Mouse (Mus musculus): Measurements from ENCODE around the gene Pnpla7.
A peak's percentile ranks its signal among the peaks of the same experiment; 100 is the strongest.

Pnpla7 gene

GRCm38 (mm10) chr2:24996471-24996870 is 20.6 kb downstream of the Pnpla7 start:
- DNase-seq: no peak

DNA sequence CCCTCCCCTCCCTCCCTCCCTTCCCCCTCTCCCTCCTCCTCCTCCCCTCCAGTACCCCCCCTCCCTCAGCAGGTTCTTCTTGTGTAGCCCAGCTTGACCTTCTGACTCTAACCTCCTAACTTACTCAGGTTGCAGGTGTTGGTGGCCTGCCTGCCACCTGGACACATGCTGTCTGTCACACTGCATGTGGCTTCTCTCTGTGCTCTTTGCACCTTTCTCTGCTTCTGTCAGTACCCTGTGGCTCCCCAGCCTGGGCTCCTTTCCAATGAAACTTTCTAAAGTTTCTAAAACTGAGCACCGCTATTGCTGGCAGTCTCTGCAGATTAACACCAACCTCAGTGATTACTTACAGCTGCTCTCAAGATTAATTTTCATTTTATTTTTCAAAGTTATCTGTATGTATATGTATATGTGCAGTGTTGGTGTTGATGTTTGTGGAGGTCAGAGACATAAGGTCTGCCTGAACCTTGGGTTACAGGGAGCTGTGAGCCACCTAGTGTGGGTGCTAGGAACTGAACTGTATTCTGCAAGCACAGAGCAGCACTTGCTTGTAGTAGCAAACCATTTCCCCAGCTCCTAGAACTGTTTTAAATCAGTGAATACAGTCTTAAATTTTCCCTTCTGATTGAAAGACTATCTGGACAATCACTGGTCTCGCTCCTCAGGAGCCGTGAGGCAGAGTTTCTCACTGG is 24.9 kb downstream of the Pnpla7 start:
- DNase-seq: no peak

- no peak for DNase-seq
Observed at GRCm38 (mm10) chr2:25003946-25004786, 28.3 kb downstream of the Pnpla7 start.

DNA sequence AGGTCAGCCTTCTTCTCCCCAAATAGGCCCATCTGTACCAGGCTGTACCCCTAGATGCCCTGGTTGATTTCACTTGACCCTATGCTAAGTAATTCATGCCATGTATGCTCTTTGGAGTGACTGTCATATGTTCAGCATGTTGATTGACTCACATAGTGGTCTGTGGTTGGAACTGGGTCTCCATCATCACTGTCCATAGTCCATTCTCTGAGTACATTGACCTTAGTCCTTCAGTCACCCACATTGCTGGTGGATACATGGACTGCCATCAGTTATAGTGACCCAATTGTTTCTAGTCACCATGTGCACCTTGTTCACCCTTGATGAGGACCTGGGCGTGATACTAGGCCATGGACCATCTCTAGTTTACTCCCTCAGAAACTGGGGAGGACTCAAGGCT is 30.9 kb downstream of the Pnpla7 start:
- no peak for DNase-seq

- DNase-seq: no peak
Observed at GRCm38 (mm10) chr2:25008250-25008649, 32.4 kb downstream of the Pnpla7 start.

- no peak for DNase-seq
Observed at GRCm38 (mm10) chr2:25022678-25023077, 46.8 kb downstream of the Pnpla7 start.

DNA sequence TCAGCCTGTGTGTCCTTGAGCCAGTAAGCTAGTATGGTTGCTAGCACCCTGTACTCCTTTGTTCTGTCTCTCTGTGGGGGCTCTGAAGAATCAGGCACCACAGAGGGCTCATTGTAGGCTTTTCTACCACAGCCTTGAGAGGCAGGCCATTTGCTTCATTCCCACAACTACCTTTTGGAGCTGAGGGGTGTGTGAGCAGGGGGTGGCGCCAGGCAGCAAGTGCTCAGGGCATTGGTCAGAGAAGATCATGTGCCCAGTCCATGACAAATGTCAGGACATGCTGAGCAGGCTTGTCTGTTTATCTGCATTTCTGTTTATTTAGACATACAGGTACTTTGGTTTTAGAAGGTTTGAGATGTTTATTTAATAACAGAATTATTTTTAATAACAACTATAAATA is 49.3 kb downstream of the Pnpla7 start:
- no peak for DNase-seq

GRCm38 (mm10) chr2:25034994-25035393 is 59.2 kb downstream of the Pnpla7 start:
- DNase-seq: no peak

- no peak for DNase-seq
Observed at GRCm38 (mm10) chr2:25040089-25040488, 64.3 kb downstream of the Pnpla7 start.

DNA sequence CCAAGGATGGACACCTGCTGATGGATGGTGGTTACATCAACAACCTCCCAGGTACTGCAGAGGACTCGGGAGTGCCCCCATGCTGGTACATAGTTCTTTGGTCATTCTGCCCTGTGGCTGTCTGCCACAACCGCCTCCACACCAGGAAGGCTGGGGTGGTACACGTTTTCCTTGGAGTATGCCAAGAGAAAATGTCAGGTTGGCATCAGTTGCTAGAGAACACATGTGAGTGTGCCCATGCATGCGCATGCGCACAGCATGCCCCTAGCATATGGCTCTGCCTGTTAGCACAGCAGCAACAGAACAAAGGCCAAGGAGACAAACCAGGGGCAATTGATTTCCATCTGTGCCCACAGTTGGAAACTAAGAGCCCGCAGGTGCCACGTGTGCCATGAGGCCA is 75.1 kb downstream of the Pnpla7 start:
- peak; percentile 78 for DNase-seq

DNA sequence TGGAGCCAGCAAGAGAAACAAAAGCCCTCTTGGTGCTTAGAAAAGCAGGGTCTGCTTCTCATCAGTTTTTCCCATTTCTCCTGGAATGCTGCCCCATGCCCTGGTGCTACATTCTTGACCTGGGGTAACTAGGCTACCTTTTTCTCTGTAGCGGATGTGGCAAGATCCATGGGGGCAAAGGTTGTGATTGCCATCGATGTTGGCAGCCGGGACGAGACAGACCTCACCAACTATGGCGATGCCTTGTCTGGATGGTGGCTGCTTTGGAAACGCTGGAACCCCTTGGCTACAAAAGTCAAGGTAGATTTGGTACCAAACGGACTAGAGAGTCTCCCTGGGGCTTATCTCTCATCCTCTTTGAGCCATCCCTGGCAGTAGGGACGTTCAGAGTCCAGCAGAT is 75.6 kb downstream of the Pnpla7 start:
- no peak for DNase-seq

- no peak for DNase-seq
Observed at GRCm38 (mm10) chr2:25053101-25053500, 77.3 kb downstream of the Pnpla7 start.

DNA sequence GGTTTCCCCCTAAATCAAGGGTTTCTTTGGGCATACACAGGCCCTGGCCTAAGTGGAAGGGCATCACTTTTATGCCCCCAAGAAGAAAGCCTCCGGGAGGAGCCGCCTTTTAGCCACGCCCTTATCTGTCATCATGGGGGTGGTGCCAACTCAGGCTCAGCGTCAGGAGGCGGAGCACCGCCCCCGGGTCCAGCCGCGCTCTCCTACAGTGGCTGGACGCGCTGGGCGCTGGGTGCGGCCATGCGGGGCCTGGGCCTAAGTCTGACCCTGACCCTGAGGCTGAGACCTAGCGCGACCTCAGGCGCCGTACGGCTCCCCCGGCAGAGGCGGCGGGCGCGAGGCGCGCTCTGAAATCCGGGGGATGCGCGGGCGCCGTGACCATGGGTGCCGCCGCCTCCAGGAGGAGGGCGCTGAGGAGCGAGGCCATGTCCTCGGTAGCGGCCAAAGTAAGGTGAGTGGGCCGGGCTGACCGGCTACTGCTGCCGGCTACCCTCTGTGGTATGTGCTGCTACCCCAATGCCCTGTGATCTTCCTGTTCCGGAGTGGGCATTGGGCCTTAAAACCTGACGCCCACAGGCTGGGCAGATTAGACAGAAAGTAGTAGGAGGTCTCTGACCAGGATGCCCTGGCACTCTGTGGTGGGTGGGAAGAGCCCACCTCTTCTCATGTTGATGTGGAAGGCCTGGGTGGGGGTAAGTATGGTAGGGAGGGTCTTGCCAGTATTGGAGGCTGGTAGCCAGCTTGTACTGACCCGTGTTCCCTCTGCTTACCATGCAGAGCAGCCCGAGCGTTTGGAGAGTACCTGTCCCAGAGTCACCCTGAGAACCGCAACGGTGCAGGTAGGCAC is 78.6 kb downstream of the Pnpla7 start, which contains the start of gene Nsmf:
Gene Nsmf (plus strand): TSS at position 135 of the 847 bp plus-strand sequence.
- peak; percentile 90 for DNase-seq

- DNase-seq: peak; percentile 88
Observed at GRCm38 (mm10) chr2:25055068-25055405, 79.2 kb downstream of the Pnpla7 start.

DNA sequence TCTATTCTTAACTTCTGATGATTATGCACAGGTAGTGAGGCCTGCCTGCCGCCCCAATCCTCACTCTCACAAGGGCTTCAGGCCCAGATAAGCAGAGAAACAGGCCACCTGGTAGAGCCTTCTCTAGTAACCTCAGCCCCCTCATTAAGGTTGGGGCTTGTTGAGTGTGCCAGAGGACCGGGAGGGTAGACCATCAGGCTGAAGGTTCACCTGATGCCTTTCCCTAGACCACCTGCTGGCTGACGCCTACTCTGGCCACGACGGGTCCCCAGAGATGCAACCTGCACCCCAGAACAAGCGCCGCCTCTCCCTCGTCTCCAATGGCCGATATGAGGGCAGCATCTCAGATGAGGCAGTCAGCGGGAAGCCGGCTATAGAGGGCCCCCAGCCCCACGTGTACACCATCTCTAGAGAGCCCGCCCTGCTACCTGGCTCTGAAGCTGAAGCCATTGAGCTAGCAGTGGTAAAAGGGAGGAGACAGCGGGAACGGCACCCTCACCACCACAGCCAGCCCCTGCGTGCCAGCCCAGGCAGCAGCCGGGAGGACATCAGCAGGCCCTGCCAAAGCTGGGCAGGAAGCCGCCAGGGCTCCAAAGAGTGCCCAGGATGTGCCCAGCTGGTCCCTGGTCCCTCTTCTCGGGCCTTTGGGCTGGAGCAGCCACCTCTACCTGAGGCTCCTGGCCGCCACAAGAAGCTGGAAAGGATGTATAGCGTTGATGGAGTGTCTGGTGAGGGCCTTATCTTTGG is 79.7 kb downstream of the Pnpla7 start:
- no peak for DNase-seq

DNA sequence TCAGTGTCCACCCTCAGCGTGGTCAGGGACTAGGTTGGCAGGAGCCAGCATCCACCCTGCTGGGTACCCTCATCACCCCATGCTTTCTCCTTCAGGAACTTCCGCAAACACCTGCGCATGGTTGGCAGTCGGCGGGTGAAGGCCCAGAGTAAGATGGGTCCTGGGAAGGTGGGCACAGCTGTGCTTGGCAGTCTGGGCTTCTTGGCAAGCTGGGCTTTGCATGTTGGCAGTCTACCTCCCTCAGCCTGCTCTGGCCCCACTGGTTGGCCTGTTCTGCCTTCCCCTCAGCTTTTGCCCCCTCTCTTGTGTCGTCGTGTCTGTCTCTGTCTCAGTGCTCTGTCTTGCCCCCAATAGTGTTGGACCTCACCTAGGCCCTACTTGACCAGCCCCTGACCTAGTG is 83.1 kb downstream of the Pnpla7 start:
- DNase-seq: no peak

- DNase-seq: no peak
Observed at GRCm38 (mm10) chr2:25063523-25063922, 87.7 kb downstream of the Pnpla7 start.

DNA sequence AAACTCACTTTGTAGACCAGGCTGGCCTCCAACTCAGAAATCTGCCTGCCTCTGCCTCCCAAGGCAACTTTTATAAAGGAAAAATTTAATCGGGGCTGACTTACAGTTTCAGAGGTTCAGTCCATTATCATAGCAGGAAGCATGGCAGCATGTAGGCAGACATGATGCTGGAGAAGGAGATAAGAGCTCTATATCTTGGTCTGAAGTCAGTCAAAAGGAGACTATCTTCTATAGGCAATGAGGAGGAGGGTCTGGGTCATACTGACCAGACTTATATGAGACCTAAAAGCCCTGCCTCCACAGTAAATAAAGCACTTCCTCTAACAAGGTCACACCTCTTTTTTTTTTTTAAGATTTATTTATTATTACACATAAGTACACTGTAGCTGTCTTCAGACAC is 88.5 kb downstream of the Pnpla7 start:
- no peak for DNase-seq

GRCm38 (mm10) chr2:25065537-25065936 is 89.7 kb downstream of the Pnpla7 start:
- no peak for DNase-seq

GRCm38 (mm10) chr2:25066552-25066951 is 90.7 kb downstream of the Pnpla7 start:
- DNase-seq: no peak

DNA sequence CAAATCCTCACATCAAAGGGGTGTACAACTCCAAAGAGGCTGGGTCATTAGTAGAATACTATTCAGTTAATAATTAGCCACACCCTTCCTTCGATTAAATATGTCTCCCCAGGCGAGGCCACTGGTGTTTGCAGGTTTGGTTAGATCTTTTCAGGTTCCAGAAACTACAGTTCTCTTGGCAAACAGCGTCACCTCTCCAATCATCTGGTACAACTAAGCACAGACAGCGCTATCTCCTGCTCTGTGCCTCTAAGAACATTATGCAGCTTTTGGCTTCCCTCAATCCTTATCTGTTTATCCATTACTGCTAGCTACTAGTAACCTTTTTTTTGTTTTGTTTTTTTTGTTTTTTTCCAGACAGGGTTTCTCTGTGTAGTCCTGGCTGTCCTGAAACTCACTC is 93.7 kb downstream of the Pnpla7 start:
- no peak for DNase-seq

DNA sequence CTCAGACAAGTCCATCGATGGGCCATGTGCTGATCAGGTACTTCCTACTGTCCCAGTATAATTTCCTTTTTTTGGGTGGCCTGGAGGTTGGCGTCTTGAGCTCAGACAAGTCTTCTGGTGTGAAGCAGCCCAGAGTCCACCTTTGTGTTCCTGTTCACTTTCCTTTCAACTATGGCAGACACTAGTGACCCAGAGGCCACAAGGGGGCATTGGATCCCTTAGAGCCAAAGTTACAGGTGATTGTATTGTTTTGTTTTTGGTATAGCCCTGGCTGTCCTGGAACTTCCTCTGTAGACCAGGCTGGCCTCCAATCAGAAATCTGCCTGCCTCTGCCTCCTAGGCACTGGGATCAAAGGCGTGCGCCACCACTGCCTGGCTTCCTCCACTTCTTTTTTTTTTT is 96.6 kb downstream of the Pnpla7 start:
- no peak for DNase-seq

GRCm38 (mm10) chr2:25075506-25075905 is 99.7 kb downstream of the Pnpla7 start:
- DNase-seq: no peak

Measured in layer of hippocampus, adult 9-11 months (tissue).